Mouse (Mus musculus): ENCODE results near the gene Ager. TPM values are rescaled to one million over a fixed set of nuclear protein-coding genes. Genes with fewer than 3 reads are reported as not detected.

The Ager gene
- total RNA-seq, 2 experiments from 2014 or later: 1.3 to 2.0 TPM

DNA sequence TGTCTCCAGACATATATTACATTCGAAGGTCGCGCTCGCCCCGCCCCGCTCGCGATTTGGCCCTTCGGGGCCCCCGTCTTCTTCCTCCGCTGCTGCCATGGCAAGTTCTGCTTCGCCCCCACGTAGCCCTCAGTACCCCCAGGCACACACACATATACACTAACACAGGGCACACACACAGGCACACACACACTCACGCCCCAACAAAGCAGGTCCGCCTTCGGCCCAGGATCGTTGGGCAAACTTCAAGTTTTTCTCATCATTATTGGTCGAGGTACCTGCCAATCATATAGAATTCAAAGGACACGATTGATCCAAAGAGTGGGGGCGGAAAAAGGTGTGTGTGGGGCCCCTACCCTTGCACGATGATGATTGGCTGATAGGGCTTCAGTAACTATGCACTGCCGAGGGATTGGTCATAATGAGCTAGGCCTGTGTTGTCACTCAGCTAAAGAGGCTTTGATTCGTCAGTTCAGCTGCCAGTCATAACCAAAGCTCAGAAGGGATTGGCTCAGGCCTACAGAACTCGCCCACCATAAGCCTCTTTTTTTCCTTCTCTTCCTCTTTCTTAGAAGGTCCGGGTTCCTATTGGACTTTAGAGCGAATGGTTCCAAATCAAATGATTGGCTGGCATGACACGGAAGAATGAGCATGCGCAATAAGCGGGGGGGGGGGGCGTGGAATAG lies 5.9 kb downstream of the Ager start, which contains the start of gene Rnf5:
TSS of gene Rnf5 (minus strand) at position 316 of the 686 bp plus-strand sequence.
- peak; percentile 72 for ATAC-seq (replicated peaks; ENCODE audit: poor library complexity, severe bottlenecking)

- peak; percentile 73 for ATAC-seq (replicated peaks; ENCODE audit: poor library complexity, severe bottlenecking)
These were observed 6.4 kb downstream of the Ager start, which contains the start of gene Agpat1 for GRCm38 (mm10) chr17:34604061-34604508. Gene Agpat1, plus strand, starts transcription at chr17:34604262.

- ATAC-seq (replicated peaks; ENCODE audit: poor library complexity, severe bottlenecking): no peak
These were observed 7.0 kb downstream of the Ager start for GRCm38 (mm10) chr17:34604511-34605237.

- ATAC-seq (replicated peaks; ENCODE audit: poor library complexity, severe bottlenecking): peak; percentile 43
These were observed 7.9 kb downstream of the Ager start for GRCm38 (mm10) chr17:34605609-34606008.

GRCm38 (mm10) chr17:34606186-34607039 lies 8.8 kb downstream of the Ager start:
- no peak for ATAC-seq (replicated peaks; ENCODE audit: poor library complexity, severe bottlenecking)

- no peak for ATAC-seq (replicated peaks; ENCODE audit: poor library complexity, severe bottlenecking)
These were observed 10.3 kb downstream of the Ager start for GRCm38 (mm10) chr17:34607997-34608396.

- ATAC-seq (replicated peaks; ENCODE audit: poor library complexity, severe bottlenecking): no peak
These were observed 13.4 kb downstream of the Ager start for GRCm38 (mm10) chr17:34611050-34611449.

GRCm38 (mm10) chr17:34613054-34613645 lies 15.5 kb downstream of the Ager start:
- ATAC-seq (replicated peaks; ENCODE audit: poor library complexity, severe bottlenecking): no peak

- ATAC-seq (replicated peaks; ENCODE audit: poor library complexity, severe bottlenecking): no peak
These were observed 16.2 kb downstream of the Ager start for GRCm38 (mm10) chr17:34613830-34614229.

- no peak for ATAC-seq (replicated peaks; ENCODE audit: poor library complexity, severe bottlenecking)
These were observed 18.2 kb downstream of the Ager start, which contains the start of gene Egfl8 for GRCm38 (mm10) chr17:34615871-34616270. Gene Egfl8, minus strand, starts transcription at chr17:34615971.

DNA sequence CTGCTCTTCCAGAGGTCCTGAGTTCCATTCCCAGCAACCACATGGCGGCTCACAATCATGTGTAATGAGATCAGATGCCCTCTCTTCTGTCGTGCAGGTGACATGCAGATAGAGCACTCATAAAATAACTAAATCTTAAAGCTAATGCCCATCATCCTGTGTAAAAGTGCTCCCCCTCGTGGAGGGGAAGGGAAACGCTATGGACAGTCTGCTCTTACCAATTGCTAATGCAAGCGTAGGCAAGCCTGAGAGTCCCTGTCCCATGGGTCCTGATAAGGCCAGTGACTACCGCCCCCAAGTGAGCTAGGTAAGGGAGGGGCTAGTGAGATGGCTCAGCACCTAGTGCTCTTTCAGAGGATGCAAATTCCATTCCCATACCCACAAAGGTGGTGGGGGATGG lies 21.3 kb downstream of the Ager start:
- peak; percentile 67 for ATAC-seq (replicated peaks; ENCODE audit: poor library complexity, severe bottlenecking)

- no peak for ATAC-seq (replicated peaks; ENCODE audit: poor library complexity, severe bottlenecking)
These were observed 23.3 kb downstream of the Ager start for GRCm38 (mm10) chr17:34621006-34621405.

DNA sequence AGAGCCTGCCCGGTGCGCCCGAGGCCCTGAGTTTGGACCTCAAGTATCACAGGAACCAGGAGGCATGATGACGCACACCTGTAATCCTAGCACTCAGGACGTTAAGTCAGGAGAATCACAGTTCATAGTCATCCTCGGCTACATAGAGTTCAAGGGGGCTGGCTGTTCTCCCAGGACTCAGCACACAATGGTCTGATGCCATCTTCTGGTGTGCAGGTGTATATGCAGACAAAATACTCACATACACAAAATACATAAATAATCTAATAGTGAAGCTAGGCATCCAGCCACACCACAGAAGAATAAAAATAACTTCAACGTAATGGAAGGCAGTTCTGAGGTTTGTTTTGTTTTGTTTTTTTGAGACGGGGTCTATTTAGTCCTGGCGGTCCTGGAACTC lies 25.5 kb downstream of the Ager start:
- no peak for ATAC-seq (replicated peaks; ENCODE audit: poor library complexity, severe bottlenecking)

- no peak for ATAC-seq (replicated peaks; ENCODE audit: poor library complexity, severe bottlenecking)
These were observed 27.3 kb downstream of the Ager start for GRCm38 (mm10) chr17:34624981-34625380.

DNA sequence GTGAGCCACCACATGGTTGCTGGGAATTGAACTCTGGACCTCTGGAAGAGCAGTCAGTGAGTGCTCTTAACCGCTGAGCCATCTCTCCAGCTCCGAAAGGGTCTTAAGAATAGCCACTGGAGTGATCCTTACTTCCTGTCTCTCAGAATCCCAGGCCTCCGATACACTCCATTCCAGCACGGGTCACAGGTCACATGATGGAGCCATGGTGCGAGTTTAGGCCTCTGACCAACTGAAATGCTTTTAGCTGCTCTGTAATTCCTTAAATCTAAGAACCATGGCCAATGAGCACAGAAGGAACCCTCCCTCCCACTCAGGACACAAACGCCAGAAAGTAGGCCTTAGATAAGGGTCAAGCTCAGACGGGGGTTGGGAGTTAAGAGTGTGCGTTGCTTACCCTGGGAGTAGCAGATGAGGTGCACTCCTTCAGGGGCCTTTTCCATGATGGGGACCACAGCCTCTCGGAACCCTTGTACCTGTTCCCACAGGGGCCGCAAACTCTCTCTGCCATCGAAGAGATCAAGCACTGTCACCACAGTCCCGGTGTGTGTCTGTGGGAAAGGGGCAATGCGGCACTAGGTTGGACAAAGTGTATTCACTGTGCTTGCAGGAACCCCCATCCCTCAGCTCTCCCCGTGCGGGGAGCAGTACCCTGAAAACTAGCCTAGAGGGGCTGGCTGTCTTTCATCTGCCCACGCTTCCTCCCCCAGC lies 28.6 kb downstream of the Ager start:
- ATAC-seq (replicated peaks; ENCODE audit: poor library complexity, severe bottlenecking): no peak

DNA sequence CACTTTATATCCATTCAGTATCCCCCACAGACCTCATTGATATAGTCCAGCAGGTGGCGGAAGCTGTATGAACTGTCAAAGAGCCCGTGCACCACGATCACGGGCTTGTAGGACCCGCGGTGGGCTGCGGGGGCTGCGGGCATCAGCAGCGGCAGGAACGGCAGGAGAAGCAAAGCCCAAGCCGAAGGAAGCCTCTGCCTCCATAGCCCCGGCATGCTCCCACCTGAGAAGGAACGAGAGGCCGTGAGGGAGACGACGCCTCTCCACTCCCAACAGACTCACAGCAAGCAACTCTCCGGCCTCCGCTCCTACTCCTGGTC lies 29.1 kb downstream of the Ager start:
- ATAC-seq (replicated peaks; ENCODE audit: poor library complexity, severe bottlenecking): peak; percentile 55

- ATAC-seq (replicated peaks; ENCODE audit: poor library complexity, severe bottlenecking): peak; percentile 59
These were observed 29.7 kb downstream of the Ager start for GRCm38 (mm10) chr17:34627093-34627942.

GRCm38 (mm10) chr17:34627943-34628643 lies 30.4 kb downstream of the Ager start, which contains the start of gene Ppt2:
Gene Ppt2, minus strand, starts transcription at chr17:34628510.
- ATAC-seq (replicated peaks; ENCODE audit: poor library complexity, severe bottlenecking): no peak
